Mouse (Mus musculus) adrenal gland, adult 18-20 months (tissue): ENCODE measurements around the gene Gm14305. TPM values are rescaled to one million over a fixed set of nuclear protein-coding genes. Genes with fewer than 3 reads are reported as not detected.
A peak's percentile ranks its signal among the peaks of the same experiment; 100 is the strongest.
"Not testable (repeated sequence)": the region's sequence is repeated elsewhere in the genome, so short reads cannot be mapped to it uniquely, and the experiment has no call there.

Experiments used
- DNase-seq, 2 experiments: peaks; one replicate each; pipeline ENCODE4 v3.0.0; 2021 to 2022; ENCODE audit warnings: low spot score in 2 of 2
- long read RNA-seq, 2 experiments: library from polyadenylated mRNA; stranded (forward); transcript quantifications; one replicate each; pipeline ENCODE4 v2.0.0; 2021
- total RNA-seq, 2 experiments: library from RNA; stranded (reverse); gene quantifications; 1 replicate in 1 of 2; 2 replicates in 1 of 2; pipeline ENCODE4 v1.2.3; 2021

The Gm14305 gene
- total RNA-seq, result 10 to 100 TPM; 11.1 to 11.6 TPM
- long read RNA-seq, experiment 1, partial matches to known transcripts, result 0 of 3 reads
- long read RNA-seq, experiment 1, other reads (novel, unspliced or antisense), result 0 of 3 reads
- long read RNA-seq, experiment 2, transcript Gm14305-201 (4 exons, 1,167 nt), result major isoform, 9 of 13 reads
- long read RNA-seq, experiment 2, partial matches to known transcripts, result 0 of 13 reads
- long read RNA-seq, experiment 2, other reads (novel, unspliced or antisense), result 2 of 13 reads

GRCm38 (mm10) chr2:176708051-176708450 lies at the start of gene Gm14305:
Gm14305 (plus strand) TSS chr2:176708328.
- DNase-seq, result peak; percentile 11 to 16

- not testable (repeated sequence) for DNase-seq
Measured at GRCm38 (mm10) chr2:176670222-176670621, 37.9 kb upstream of the Gm14305 start, which contains the start of gene Zfp973. Zfp973 (plus strand) TSS chr2:176670522.

Other genes starting within 250 kb of the Gm14305 start
- under 1 TPM in 1 of 2 experiments, not detected in 1; 0.99 TPM for gene Gm14434, start 221.5 kb upstream of the Gm14305 start, total RNA-seq
- gene Zfp967, start 187.3 kb upstream of the Gm14305 start, total RNA-seq, result not detected
- 1 to 10 TPM; 2.8 to 3.2 TPM for gene Gm14308, start 72.0 kb upstream of the Gm14305 start, total RNA-seq
- 10 to 100 TPM; 11.1 to 13.1 TPM for gene Zfp973, start 37.8 kb upstream of the Gm14305 start, total RNA-seq
- 1 to 10 TPM; 7.7 to 9.7 TPM for gene Gm14295, start 90.3 kb downstream of the Gm14305 start, total RNA-seq
- gene Gm14408, start 122.8 kb downstream of the Gm14305 start, total RNA-seq, result not detected
- gene Gm14296, start 219.5 kb downstream of the Gm14305 start, total RNA-seq, result 1 to 10 TPM; 5.6 to 8.4 TPM